Mouse (Mus musculus) ES-E14 (cell line): ENCODE measurements around the gene 1700024G13Rik.

Experiments used
- CHD2 ChIP-seq: IDR thresholded peaks from 2 replicates; pipeline ENCODE4 v1.6.1; 2014; ENCODE audit warnings: mild to moderate bottlenecking, low read depth, low read length, inconsistent platforms
- HCFC1 ChIP-seq: IDR thresholded peaks from 2 replicates; pipeline ENCODE4 v1.6.1; 2012; ENCODE audit warnings: low read length, inconsistent platforms, borderline replicate concordance; ENCODE audit not compliant: insufficient read depth
- MAFK ChIP-seq: IDR thresholded peaks from 2 replicates; pipeline ENCODE4 v1.6.1; 2014; ENCODE audit warnings: mild to moderate bottlenecking, low read depth, low read length, inconsistent platforms; ENCODE audit not compliant: insufficient read depth
- ZC3H11A ChIP-seq: IDR thresholded peaks from 2 replicates; pipeline ENCODE4 v1.6.1; 2012; ENCODE audit warnings: low read depth, mild to moderate bottlenecking, inconsistent platforms, low read length, borderline replicate concordance
- ZNF384 ChIP-seq: IDR thresholded peaks from 2 replicates; pipeline ENCODE4 v1.6.1; 2012; ENCODE audit warnings: low read depth, low read length, inconsistent platforms

DNA sequence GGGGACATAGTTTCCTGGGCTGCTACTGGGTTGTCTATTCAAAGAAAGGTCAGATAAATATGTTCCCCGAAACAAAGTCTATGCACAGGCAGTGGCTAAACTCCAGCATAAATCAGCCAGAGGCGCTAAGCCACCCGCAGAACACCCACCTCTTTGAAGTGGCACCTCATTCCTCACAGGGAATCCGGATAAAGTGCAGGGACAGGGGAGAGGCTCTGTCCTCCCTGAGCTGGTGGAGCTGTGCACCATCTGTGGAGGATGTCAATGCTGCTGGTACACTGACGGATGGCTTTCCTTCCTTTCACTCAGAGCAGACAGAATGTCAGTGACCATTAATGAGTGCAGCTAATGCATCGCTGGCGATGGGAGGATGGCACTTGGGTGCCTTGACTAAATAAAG is 7.1 kb downstream of the 1700024G13Rik start:
- TF ChIP-seq HCFC1 (no peak), MAFK (no peak), ZNF384 (no peak), ZC3H11A (no peak), CHD2 (no peak)
